Mouse (Mus musculus): Measurements from ENCODE around the gene Snrpe.

GRCm38 (mm10) chr1:133638517-133638916 lies 28.4 kb upstream of the Snrpe start:
- TF ChIP-seq GATA1 (IDR thresholded peaks at IDR 0.05; ENCODE audit: borderline replicate concordance, low read length): no peak
- TF ChIP-seq FLI1 (IDR thresholded peaks at IDR 0.05; ENCODE audit: low read length): no peak
